Mouse (Mus musculus) lung, adult 2 months (tissue): Measurements from ENCODE around the gene Slfnl1.

Experiments used
- CTCF ChIP-seq: fragments of 200-500 bp; IDR thresholded peaks from 2 replicates; pipeline ENCODE4 v1.5.1; 2011; ENCODE audit warnings: mild to moderate bottlenecking, low read length, control low read depth; ENCODE audit not compliant: insufficient read depth
- POLR2A ChIP-seq: fragments of 200-500 bp; IDR thresholded peaks from 2 replicates; pipeline ENCODE4 v1.6.1; 2011; ENCODE audit warnings: low read depth, mild to moderate bottlenecking, control low read depth, low read length, borderline replicate concordance; ENCODE audit errors: extremely low read depth

- no peak for TF ChIP-seq POLR2A
- TF ChIP-seq CTCF, result no peak
Observed at GRCm38 (mm10) chr4:120511203-120511602, 20.8 kb upstream of the Slfnl1 start.
